Mouse (Mus musculus): ENCODE measurements around the gene Treml1.

Gene Treml1

DNA sequence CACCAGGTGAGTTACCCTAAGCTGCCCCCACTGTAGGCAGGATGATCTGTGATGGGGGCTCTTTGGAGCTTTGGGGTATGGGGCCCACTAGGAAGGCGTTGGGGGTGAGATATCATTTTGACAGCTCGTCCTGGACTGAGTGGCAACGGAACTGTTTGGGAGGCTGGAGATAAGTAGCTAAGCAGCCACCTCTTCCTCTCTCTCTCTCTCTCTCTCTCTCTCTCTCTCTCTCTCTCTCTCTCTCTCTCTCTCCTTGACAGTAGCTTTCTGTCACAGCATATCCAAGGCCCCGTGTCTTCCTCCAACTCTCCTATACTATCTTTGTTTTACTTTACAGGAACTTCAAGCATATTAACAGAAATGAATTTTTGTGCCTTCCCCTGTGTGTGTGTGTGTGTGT, 746 bp downstream of the Treml1 start:
- DNase-seq (ENCODE audit: low spot score in 2 of 2), result no peak

DNA sequence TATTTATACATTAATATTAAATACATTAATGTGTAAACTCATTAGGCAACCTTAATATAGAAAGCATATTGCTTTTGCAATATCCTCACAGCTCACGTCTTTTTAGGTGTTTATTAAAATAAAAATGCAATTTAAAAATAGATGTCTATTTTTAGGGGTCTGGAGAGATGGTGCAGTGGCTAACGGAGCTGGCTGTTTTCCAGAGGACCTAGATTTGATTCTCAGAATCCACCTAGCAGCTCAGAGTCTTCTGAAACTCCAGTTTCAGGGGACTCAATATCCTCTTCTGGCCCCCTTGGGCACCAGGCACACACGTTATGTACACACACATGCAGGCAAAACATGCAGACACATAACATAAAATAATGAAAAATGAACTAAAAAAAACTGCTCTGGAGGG, 2.6 kb downstream of the Treml1 start:
- DNase-seq (ENCODE audit: low spot score in 2 of 2), result no peak

GRCm38 (mm10) chr17:48362966-48363365, 3.2 kb downstream of the Treml1 start:
- DNase-seq (ENCODE audit: low spot score in 2 of 2), result peak in 1 of 2 experiments; percentile 62

DNA sequence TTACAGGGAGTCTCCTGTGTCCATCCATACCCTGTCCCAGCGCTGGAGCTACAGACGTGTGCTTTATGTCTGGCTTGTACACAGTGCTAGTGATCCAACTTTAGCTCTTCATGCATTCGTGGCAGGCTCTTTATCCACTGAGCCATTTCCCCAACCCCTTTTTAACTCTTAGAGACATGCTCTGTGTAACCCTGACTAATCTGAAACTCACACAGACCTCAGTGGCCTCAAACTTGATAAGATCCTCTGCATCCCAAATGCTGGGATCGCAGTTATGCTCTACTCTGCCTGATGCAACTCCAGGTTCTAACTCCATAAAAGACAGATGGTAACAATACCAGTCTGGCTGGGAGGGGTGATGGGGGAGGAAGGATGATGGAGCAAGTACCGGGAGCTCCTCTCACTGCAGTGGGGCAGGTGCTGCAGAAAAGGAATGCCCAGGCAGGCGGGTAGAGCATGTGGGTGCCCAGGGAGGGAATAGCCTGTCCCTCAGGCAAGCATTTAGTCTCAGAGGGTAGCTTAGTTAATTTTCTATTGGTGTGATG, 3.8 kb downstream of the Treml1 start:
- no peak for DNase-seq (ENCODE audit: low spot score in 2 of 2)

DNA sequence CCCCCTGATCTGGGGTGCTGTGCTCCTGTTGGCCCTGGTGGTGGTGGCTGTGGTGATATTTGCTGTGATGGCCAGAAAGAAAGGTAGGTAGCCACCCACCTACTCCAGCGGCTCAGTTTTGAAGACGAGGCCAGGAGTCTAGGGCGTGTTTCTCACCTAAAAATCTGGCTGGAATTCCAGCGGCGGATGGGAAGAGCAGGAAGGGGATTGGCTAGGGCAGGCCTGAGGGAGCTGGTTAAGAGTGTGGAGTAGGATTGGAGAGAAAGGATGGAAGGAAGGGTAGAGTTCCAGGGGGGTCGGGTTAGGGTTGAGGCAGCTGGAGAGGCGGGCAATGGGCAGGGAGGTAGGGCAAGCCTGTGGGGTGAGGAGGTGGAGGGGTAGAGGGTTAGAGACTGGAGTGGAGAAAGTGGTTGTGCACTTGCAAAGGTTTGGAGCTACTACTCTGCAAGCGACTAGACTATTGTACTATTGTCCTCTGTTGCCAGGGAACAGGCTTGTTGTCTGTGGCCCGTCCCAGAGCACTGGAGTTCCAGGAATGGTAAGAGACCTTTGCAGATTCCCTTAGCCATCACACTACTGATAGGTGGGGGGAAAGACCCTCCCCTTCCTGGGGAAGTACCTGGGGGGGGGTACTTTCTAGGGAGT, 5.9 kb downstream of the Treml1 start:
- no peak for DNase-seq (ENCODE audit: low spot score in 2 of 2)

- no peak for DNase-seq (ENCODE audit: low spot score in 2 of 2)
Measured at GRCm38 (mm10) chr17:48366806-48367205, 7.1 kb downstream of the Treml1 start.

GRCm38 (mm10) chr17:48371621-48372020, 11.9 kb downstream of the Treml1 start:
- DNase-seq (ENCODE audit: low spot score in 2 of 2), result no peak

GRCm38 (mm10) chr17:48372987-48373386, 13.3 kb downstream of the Treml1 start:
- DNase-seq (ENCODE audit: low spot score in 2 of 2), result no peak

DNA sequence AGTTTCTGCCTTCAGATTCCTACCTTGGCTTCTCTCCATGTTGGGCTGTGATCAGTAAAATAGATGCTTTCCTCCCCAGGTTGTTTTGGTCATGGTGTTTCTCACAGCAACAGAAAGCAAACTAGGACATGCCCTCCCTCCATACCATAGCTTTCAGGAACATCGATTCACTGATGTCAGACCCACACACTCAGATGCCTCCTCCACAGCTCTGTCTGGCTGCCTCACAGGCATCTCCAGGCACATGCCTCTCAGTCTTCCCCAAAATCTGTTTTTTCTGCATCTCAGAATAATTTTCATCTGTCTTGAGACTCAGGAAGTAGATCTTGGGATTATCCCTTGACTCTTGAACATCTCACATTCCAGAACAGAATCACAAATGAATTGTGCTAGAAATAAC, 16.4 kb downstream of the Treml1 start:
- DNase-seq (ENCODE audit: low spot score in 2 of 2), result no peak

- DNase-seq (ENCODE audit: low spot score in 2 of 2), result no peak
Measured at GRCm38 (mm10) chr17:48379050-48379449, 19.3 kb downstream of the Treml1 start.

GRCm38 (mm10) chr17:48385786-48386461, 26.2 kb downstream of the Treml1 start:
- DNase-seq (ENCODE audit: low spot score in 2 of 2), result no peak

DNA sequence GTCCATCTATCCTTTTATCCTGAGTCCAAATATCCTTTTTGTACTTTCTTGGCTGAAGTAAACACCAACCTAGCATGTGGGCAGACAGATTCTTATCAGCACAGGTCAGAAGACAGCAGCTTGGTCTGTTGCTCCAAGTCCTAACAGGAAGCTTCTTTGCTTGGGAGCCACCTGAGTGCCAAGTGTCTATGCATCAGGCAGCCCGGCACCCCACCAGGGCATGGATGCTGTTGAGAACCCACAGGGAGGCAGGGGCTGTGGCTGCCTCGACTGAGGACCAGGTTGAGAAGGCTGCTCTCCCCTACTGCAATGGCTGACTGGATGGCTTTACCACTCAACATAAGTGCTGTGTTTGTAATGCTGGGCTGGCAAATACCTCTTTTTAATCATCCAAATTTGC, 28.9 kb downstream of the Treml1 start:
- no peak for DNase-seq (ENCODE audit: low spot score in 2 of 2)

- no peak for DNase-seq (ENCODE audit: low spot score in 2 of 2)
Measured at GRCm38 (mm10) chr17:48389442-48389841, 29.7 kb downstream of the Treml1 start.

DNA sequence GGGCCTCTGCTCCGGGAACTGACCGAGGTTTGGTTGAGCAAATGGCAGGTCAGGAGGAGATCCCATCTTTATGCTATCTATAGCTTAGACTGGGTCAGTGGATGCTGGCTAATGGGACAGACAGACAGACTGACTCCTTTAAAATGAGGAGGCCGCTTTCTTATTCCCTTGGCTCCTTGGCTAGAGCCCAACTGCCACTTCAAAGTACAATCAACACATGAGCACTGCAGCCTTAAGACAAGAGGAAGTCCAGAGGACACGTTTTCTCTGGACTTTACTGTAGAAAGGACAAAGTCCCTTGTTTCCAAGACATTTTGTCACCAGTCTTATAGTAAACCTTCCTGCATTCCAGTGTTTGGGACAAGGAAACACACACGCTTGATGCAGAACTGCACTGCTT, 31.7 kb downstream of the Treml1 start:
- no peak for DNase-seq (ENCODE audit: low spot score in 2 of 2)

GRCm38 (mm10) chr17:48392616-48393015, 32.9 kb downstream of the Treml1 start:
- DNase-seq (ENCODE audit: low spot score in 2 of 2), result no peak

DNA sequence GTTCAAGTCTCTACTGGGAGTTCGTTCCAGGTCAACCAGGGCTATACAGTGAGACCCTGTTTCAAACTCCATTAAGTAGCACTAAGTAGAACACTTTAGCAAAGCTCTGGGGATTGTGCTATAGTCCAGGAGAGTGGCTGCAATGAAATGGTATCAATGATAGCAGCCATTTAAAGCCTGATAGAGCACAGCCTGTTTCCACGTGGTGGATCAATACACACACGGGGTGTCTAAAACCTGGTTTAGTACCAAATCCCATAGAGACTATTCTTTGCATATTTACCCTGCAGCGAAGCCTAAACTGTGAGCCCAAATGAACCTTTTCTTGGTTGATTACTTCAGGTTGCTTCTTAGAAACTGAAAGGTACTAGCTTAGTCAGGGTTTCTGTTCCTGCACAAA, 42.0 kb downstream of the Treml1 start:
- DNase-seq (ENCODE audit: low spot score in 2 of 2), result no peak

DNA sequence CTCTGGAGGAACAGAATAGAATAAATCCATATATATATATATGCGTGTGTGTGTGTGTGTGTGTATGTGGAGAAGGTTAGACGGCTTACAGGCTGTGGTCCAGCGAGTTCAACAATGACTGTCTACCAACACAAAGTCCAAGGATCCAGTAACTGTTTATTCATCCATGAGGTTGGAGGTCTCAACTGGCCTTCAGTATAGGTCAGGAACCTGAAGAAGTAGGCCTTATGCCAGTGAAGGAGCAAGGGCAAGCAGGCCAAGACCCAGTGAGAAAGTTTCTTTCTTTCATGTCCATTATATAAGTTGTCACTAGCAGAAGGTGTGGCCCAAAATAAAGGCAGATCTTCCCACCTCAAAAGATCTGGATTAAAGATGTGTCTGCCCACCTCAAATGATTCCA, 43.0 kb downstream of the Treml1 start:
- DNase-seq (ENCODE audit: low spot score in 2 of 2), result no peak

GRCm38 (mm10) chr17:48403848-48404247, 44.1 kb downstream of the Treml1 start:
- no peak for DNase-seq (ENCODE audit: low spot score in 2 of 2)

- DNase-seq (ENCODE audit: low spot score in 2 of 2), result no peak
Measured at GRCm38 (mm10) chr17:48404706-48405105, 45.0 kb downstream of the Treml1 start.

DNA sequence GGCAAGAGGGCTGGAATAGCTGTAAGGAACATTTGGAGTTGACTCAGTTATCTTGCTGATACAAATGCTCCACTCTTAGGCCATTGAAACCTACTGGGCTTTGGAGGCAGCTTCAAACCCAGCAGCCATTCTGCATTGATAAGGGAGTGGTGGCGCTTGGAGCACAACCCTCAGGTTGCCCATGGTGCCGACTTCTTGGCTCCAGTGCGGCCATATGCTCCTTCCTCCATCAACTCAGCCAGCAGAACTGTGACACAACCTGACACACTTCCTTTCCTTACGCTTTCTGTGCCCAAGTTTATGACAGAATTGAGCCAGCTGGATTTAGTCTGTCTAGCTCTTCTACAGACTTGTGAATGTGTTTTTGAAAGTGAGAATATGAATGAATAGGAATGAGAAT, 47.4 kb downstream of the Treml1 start:
- no peak for DNase-seq (ENCODE audit: low spot score in 2 of 2)

GRCm38 (mm10) chr17:48407910-48408525, 48.3 kb downstream of the Treml1 start:
- no peak for DNase-seq (ENCODE audit: low spot score in 2 of 2)

DNA sequence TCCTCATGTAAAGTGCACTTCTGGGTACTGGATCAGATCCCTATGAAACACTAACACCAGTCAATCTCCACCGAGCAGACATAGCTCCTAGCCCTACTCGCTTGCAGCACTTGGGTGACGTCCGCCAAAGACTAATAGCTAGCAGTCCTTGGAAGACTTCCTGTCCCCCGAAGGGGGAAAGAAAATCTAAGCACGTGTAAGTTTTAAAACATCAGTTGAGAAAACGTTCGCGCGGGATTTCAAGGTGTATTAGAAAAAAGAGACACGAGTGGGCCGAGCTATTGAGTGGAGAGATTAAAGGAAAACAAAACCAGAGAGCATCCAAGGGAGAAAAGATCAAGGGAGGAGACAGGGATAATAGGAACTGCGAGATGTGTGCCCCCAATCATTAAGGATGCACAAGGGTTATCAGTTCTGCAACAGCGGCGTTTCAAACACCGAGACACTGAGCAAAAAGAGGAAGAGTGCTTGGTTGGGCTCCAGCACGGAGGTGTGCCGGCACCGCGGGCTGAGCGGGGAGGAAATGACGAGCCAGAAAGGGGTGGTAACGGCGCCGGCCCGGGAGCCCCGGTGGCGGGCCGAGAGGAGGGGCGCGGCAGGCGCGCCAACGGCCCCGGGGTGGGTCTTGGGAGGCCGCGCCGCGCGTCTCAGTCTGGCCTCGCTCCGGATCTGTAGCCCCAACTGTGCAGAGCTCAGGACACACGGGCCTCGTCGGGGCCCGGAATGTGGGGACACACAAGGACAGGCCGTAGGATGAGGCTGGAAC, 49.0 kb downstream of the Treml1 start:
- DNase-seq (ENCODE audit: low spot score in 2 of 2), result peak in 1 of 2 experiments; percentile 73
